Mouse (Mus musculus): Measurements from ENCODE around the gene Slc35c1.

Gene Slc35c1

DNA sequence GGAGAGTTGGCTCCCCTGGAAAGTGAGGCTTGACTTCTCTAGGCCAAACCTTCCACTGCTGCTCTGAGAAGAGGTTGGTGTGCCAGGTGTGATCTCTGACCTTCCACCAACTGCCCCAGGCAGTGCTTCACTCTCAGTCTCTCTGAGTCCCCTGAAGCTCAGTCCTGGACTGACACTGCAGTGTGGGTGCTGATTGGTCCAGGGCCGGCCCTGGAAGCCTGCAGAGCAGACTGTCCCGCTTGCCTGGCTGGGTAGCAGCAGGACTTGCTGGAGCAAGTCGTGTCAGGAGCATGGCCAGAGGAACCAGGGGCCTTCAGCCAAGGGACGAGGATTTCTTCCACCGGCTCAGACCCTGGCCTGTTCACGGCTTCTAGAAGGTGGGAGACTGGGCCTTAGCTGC is 55.6 kb downstream of the Slc35c1 start:
- peak in 1 of 2 experiments; percentile 20 for DNase-seq (ENCODE audit: low spot score in 2 of 2)

DNA sequence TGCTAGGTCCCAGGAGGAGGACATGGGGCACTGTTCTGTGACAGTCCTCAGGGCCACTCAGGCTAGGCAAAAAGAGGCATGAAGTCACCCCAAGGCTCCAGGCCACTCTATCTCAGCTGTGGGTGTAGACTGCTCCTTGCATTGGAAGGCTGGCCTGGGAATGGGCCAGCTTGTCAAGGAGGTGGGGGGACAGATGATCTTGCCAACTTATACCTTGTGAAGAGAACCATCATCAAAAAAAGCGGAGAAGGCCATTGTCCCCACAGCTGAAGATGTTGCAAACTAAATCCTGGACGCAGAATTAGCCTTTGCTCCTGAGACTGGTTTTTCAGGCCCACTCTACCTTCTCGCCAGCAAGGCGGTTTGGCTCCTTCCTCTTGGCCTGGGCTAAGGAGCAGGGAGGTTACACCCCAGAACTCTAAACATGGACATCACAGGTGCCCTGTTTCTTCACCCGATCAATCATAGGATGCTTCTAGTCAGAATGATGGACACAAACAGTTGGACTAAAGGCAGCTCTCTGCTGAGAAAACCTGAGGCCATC is 56.5 kb downstream of the Slc35c1 start:
- DNase-seq (ENCODE audit: low spot score in 2 of 2) = no peak
